Mouse (Mus musculus) heart, embryonic 14.5 days (tissue): ENCODE results near the gene B4galnt1. TPM values are rescaled to one million over a fixed set of nuclear protein-coding genes. Genes with fewer than 3 reads are reported as not detected.
"Not testable (repeated sequence)": the region's sequence is repeated elsewhere in the genome, so short reads cannot be mapped to it uniquely, and the experiment has no call there.

Source experiments
- ATAC-seq: fragments of 200-750 bp; cut with Nextera tagmentation; 2 replicates; pipeline ENCODE4 v1.8.0; 2017; ENCODE audit warnings: low read depth, moderate TSS enrichment; ENCODE audit not compliant: insufficient number of reproducible peaks, insufficient read depth, low FRiP score
- H3K27ac ChIP-seq, 2 experiments: fragments of 200-500 bp in 1 of 2; fragments of 300-500 bp in 1 of 2; sonication (generic) in 1 of 2; replicated peaks in 1 of 2; 2 replicates each; pipeline ENCODE4 v1.5.1; 2012 to 2014; ENCODE audit warnings: low read depth in 2 of 2, low read length in 2 of 2, control low read depth in 1 of 2, mild to moderate bottlenecking in 1 of 2, mixed read lengths in 1 of 2; ENCODE audit not compliant: control insufficient read depth in 1 of 2, insufficient read depth in 1 of 2
- H3K27me3 ChIP-seq: fragments of 300-500 bp; sonication (generic); 2 replicates; pipeline ENCODE4 v1.6.1; 2014; ENCODE audit warnings: mild to moderate bottlenecking, low read length, control low read depth; ENCODE audit not compliant: control insufficient read depth, insufficient read depth
- H3K36me3 ChIP-seq: fragments of 300-500 bp; sonication (generic); 2 replicates; pipeline ENCODE4 v1.6.1; 2014; ENCODE audit warnings: mild to moderate bottlenecking, control low read depth, low read length, mixed read lengths; ENCODE audit not compliant: control insufficient read depth, insufficient read depth
- H3K4me1 ChIP-seq, 2 experiments: fragments of 200-500 bp in 1 of 2; fragments of 300-500 bp in 1 of 2; sonication (generic) in 1 of 2; 2 replicates each; pipeline ENCODE4 v1.6.1; 2012 to 2014; ENCODE audit warnings: low read length in 2 of 2, control low read depth in 1 of 2, mixed read lengths in 1 of 2; ENCODE audit not compliant: control insufficient read depth in 2 of 2, insufficient read depth in 2 of 2
- H3K4me2 ChIP-seq: fragments of 300-500 bp; sonication (generic); 2 replicates; pipeline ENCODE4 v1.6.1; 2014; ENCODE audit warnings: mild to moderate bottlenecking, low read length
- H3K4me3 ChIP-seq, 2 experiments: fragments of 200-500 bp in 1 of 2; fragments of 300-500 bp in 1 of 2; sonication (generic) in 1 of 2; 2 replicates each; pipeline ENCODE4 v1.5.1; 2012 to 2014; ENCODE audit warnings: low read length in 2 of 2, mild to moderate bottlenecking in 2 of 2, control low read depth in 1 of 2, low read depth in 1 of 2, moderate library complexity in 1 of 2; ENCODE audit not compliant: control insufficient read depth in 1 of 2, insufficient read depth in 1 of 2
- H3K9ac ChIP-seq: fragments of 300-500 bp; sonication (generic); 2 replicates; pipeline ENCODE4 v1.6.1; 2014; ENCODE audit warnings: mild to moderate bottlenecking, low read length
- H3K9me3 ChIP-seq: fragments of 300-500 bp; sonication (generic); 2 replicates; pipeline ENCODE4 v1.6.1; 2016; ENCODE audit warnings: low read length, control low read depth; ENCODE audit not compliant: control insufficient read depth
- WGBS: fragments of 180-500 bp; shearing (Covaris S2); extraction: QIAGEN DNeasy Blood & Tissue Kit; methylation state at CpG from one replicate; pipeline ENCODE4 v1.1.7; 2014; 5-methylcytosine and 5-hydroxymethylcytosine counted together
- polyA plus RNA-seq: library from polyadenylated mRNA; unstranded; fragments of >200 nt; fragmentation: Nextera tagmentation; extraction: Ambion mirVana; gene quantifications from 2 replicates; pipeline ENCODE4 v1.2.1, GENCODE M21; 2014

The B4galnt1 gene
- polyA plus RNA-seq, 1 experiment from 2014 or later, result 1.5 TPM

GRCm38 (mm10) chr10:127154652-127155051, 10.4 kb upstream of the B4galnt1 start:
- H3K27ac ChIP-seq, result no peak overlapping the region
- no peaks in the 10 kb centered on the region for H3K4me1 ChIP-seq
- no peaks in the 10 kb centered on the region for H3K9me3 ChIP-seq
- H3K4me2 ChIP-seq, result no peak overlapping the region
- no peak for ATAC-seq
- WGBS, result 82% methylated on average over 5 of the region's 5 CpGs
- no peak overlapping the region for H3K9ac ChIP-seq
- no peaks in the 10 kb centered on the region for H3K27me3 ChIP-seq
- no peak overlapping the region for H3K4me3 ChIP-seq
- H3K36me3 ChIP-seq, result no peaks in the 10 kb centered on the region

- H3K9ac ChIP-seq, result no peak overlapping the region
- H3K27ac ChIP-seq, result no peak overlapping the region
- H3K36me3 ChIP-seq, result no peaks in the 10 kb centered on the region
- no peak overlapping the region for H3K4me3 ChIP-seq
- no peak for ATAC-seq
- no peaks in the 10 kb centered on the region for H3K9me3 ChIP-seq
- no peaks in the 10 kb centered on the region for H3K27me3 ChIP-seq
- no peak overlapping the region for H3K4me2 ChIP-seq
- 86% methylated on average over 1 of the region's 1 CpGs for whole genome bisulfite sequencing
- no peaks in the 10 kb centered on the region for H3K4me1 ChIP-seq
These were observed 8.9 kb upstream of the B4galnt1 start for GRCm38 (mm10) chr10:127156089-127156488.

GRCm38 (mm10) chr10:127156511-127156910, 8.5 kb upstream of the B4galnt1 start:
- ATAC-seq, result no peak
- H3K9ac ChIP-seq, result no peak overlapping the region
- no peaks in the 10 kb centered on the region for H3K9me3 ChIP-seq
- no peaks in the 10 kb centered on the region for H3K27me3 ChIP-seq
- no peak overlapping the region for H3K4me2 ChIP-seq
- no peaks in the 10 kb centered on the region for H3K4me1 ChIP-seq
- H3K36me3 ChIP-seq, result no peaks in the 10 kb centered on the region
- H3K4me3 ChIP-seq, result no peak overlapping the region
- no peak overlapping the region for H3K27ac ChIP-seq
- WGBS, result 73% methylated on average over 1 of the region's 1 CpGs

GRCm38 (mm10) chr10:127158471-127158870, 6.6 kb upstream of the B4galnt1 start:
- Histone ChIP-seq H3K9me3 (no peaks in the 10 kb centered on the region), H3K27ac (no peak overlapping the region), H3K27me3 (peaks cover 4% of the 10 kb centered on the region; the same call in 1 of the 2 replicates), H3K4me2 (no peak overlapping the region), H3K4me1 (no peaks in the 10 kb centered on the region), H3K9ac (no peak overlapping the region), H3K36me3 (no peaks in the 10 kb centered on the region), H3K4me3 (no peak overlapping the region)
- ATAC-seq, result no peak
- 74% methylated on average over 3 of the region's 3 CpGs for WGBS

- no peak for ATAC-seq
- Histone ChIP-seq H3K9ac (no peak overlapping the region), H3K9me3 (no peaks in the 10 kb centered on the region), H3K36me3 (no peaks in the 10 kb centered on the region), H3K4me2 (no peak overlapping the region), H3K4me1 (peaks cover 4 to 5% of the 10 kb centered on the region in 2 experiments; a peak in 2 of 4 replicates), H3K27ac (no peak overlapping the region), H3K4me3 (no peak overlapping the region), H3K27me3 (peaks cover 20% of the 10 kb centered on the region)
- 75% methylated on average over 9 of the region's 9 CpGs for WGBS
These were observed 4.9 kb upstream of the B4galnt1 start for GRCm38 (mm10) chr10:127160081-127160480.

GRCm38 (mm10) chr10:127160728-127161127, 4.3 kb upstream of the B4galnt1 start:
- Histone ChIP-seq H3K4me1 (peaks cover 9 to 11% of the 10 kb centered on the region in 2 experiments; a peak in 3 of 4 replicates), H3K9ac (no peak overlapping the region), H3K27ac (no peak overlapping the region), H3K9me3 (no peaks in the 10 kb centered on the region), H3K4me3 (no peak overlapping the region), H3K4me2 (no peak overlapping the region), H3K27me3 (peaks cover 27% of the 10 kb centered on the region), H3K36me3 (no peaks in the 10 kb centered on the region)
- WGBS, result 59% methylated on average over 3 of the region's 3 CpGs
- ATAC-seq, result no peak

- ATAC-seq, H3K27ac ChIP-seq, H3K9ac ChIP-seq, H3K9me3 ChIP-seq, H3K36me3 ChIP-seq, H3K4me2 ChIP-seq, H3K4me3 ChIP-seq: not testable (repeated sequence)
- Histone ChIP-seq H3K4me1 (peaks cover 13 to 24% of the 10 kb centered on the region in 2 experiments; a peak in 3 of 4 replicates), H3K27me3 (peaks cover 47% of the 10 kb centered on the region)
- WGBS, result 38% methylated on average over 7 of the region's 7 CpGs
These were observed 2.2 kb upstream of the B4galnt1 start for GRCm38 (mm10) chr10:127162771-127163261.

GRCm38 (mm10) chr10:127164190-127164589, 835 bp upstream of the B4galnt1 start:
- Histone ChIP-seq H3K9ac (no peak overlapping the region), H3K36me3 (no peaks in the 10 kb centered on the region), H3K4me3 (no peak overlapping the region), H3K4me2 (no peak overlapping the region), H3K4me1 (peaks cover 15 to 25% of the 10 kb centered on the region in 2 experiments; a peak in 3 of 4 replicates), H3K9me3 (no peaks in the 10 kb centered on the region), H3K27ac (no peak overlapping the region), H3K27me3 (peaks cover 60% of the 10 kb centered on the region)
- 93% methylated on average over 4 of the region's 4 CpGs for WGBS
- no peak for ATAC-seq
